Mouse (Mus musculus): ENCODE measurements around the gene Tha1. TPM values are rescaled to one million over a fixed set of nuclear protein-coding genes. Genes with fewer than 3 reads are reported as not detected.

Tha1 gene
- polyA plus RNA-seq, 1 experiment from 2014 or later: 4.9 TPM

- Histone ChIP-seq H3K9me3 (replicated peaks) (no peaks in the 10 kb centered on the region), H3K4me3 (peak within 1 kb of the TSS; percentile 69), H3K4me1 (replicated peaks) (peaks cover 77% of the 10 kb centered on the region), H3K36me3 (peaks cover 32% of the 10 kb centered on the region), H3K27ac (ENCODE audit: poor library complexity, severe bottlenecking) (peak within 1 kb of the TSS; percentile 94), H3K9ac (peak within 1 kb of the TSS; percentile 89), H3K27me3 (replicated peaks) (no peaks in the 10 kb centered on the region), H3K4me2 (peak within 1 kb of the TSS; percentile 92)
- ATAC-seq (ENCODE audit: insufficient number of reproducible peaks, low FRiP score): peak; percentile 55
- WGBS: under 1% methylated on average over 34 of the region's 34 CpGs
Observed at GRCm38 (mm10) chr11:117825333-117826101, 47.8 kb downstream of the Tha1 start, which contains the start of the genes Afmid and Tk1. Gene Afmid (plus strand): TSS chr11:117825924. Gene Tk1 (minus strand): TSS chr11:117826092.

GRCm38 (mm10) chr11:117824060-117824969 is 49.0 kb downstream of the Tha1 start:
- 19% methylated on average over 23 of the region's 23 CpGs for WGBS
- Histone ChIP-seq H3K9me3 (replicated peaks) (no peaks in the 10 kb centered on the region), H3K27me3 (replicated peaks) (no peaks in the 10 kb centered on the region), H3K36me3 (peaks cover 44% of the 10 kb centered on the region), H3K9ac (peak overlapping the region; percentile 89), H3K27ac (ENCODE audit: poor library complexity, severe bottlenecking) (peak overlapping the region; percentile 48), H3K4me3 (peak overlapping the region; percentile 69), H3K4me2 (peak overlapping the region; percentile 92), H3K4me1 (replicated peaks) (peaks cover 71% of the 10 kb centered on the region)
- peak; percentile 63 for ATAC-seq (ENCODE audit: insufficient number of reproducible peaks, low FRiP score)

GRCm38 (mm10) chr11:117823411-117823810 is 49.9 kb downstream of the Tha1 start:
- Histone ChIP-seq H3K27me3 (replicated peaks) (no peaks in the 10 kb centered on the region), H3K4me2 (0 out of 2 replicates have a peak overlapping the region, but pooled peaks have one; percentile 92), H3K9me3 (replicated peaks) (no peaks in the 10 kb centered on the region), H3K4me3 (no peak overlapping the region), H3K36me3 (peaks cover 52% of the 10 kb centered on the region), H3K4me1 (replicated peaks) (peaks cover 70% of the 10 kb centered on the region), H3K9ac (0 out of 2 replicates have a peak overlapping the region, but pooled peaks have one; percentile 1), H3K27ac (ENCODE audit: poor library complexity, severe bottlenecking) (peak overlapping the region; percentile 34; the same call in 1 of the 2 replicates)
- 90% methylated on average over 6 of the region's 6 CpGs for WGBS
- ATAC-seq (ENCODE audit: insufficient number of reproducible peaks, low FRiP score): no peak

- peaks cover 64% of the 10 kb centered on the region for H3K4me1 ChIP-seq (replicated peaks)
- WGBS: 65% methylated on average over 7 of the region's 7 CpGs
- H3K27me3 ChIP-seq (replicated peaks): no peaks in the 10 kb centered on the region
- ATAC-seq (ENCODE audit: insufficient number of reproducible peaks, low FRiP score): no peak
- 0 out of 2 replicates have a peak overlapping the region, but pooled peaks have one; percentile 1 for H3K9ac ChIP-seq
- H3K9me3 ChIP-seq (replicated peaks): no peaks in the 10 kb centered on the region
- H3K36me3 ChIP-seq: peaks cover 59% of the 10 kb centered on the region
- H3K27ac ChIP-seq (ENCODE audit: poor library complexity, severe bottlenecking): peak overlapping the region; percentile 34; the same call in 1 of the 2 replicates
- no peak overlapping the region for H3K4me3 ChIP-seq
- 0 out of 2 replicates have a peak overlapping the region, but pooled peaks have one; percentile 2 for H3K4me2 ChIP-seq
Observed at GRCm38 (mm10) chr11:117822728-117823241, 50.5 kb downstream of the Tha1 start.

GRCm38 (mm10) chr11:117821868-117822267 is 51.4 kb downstream of the Tha1 start:
- Histone ChIP-seq H3K4me1 (replicated peaks) (peaks cover 55% of the 10 kb centered on the region), H3K4me2 (no peak overlapping the region), H3K9ac (no peak overlapping the region), H3K4me3 (no peak overlapping the region), H3K36me3 (peaks cover 68% of the 10 kb centered on the region), H3K27ac (ENCODE audit: poor library complexity, severe bottlenecking) (no peak overlapping the region), H3K27me3 (replicated peaks) (no peaks in the 10 kb centered on the region), H3K9me3 (replicated peaks) (no peaks in the 10 kb centered on the region)
- WGBS: 91% methylated on average over 9 of the region's 9 CpGs
- ATAC-seq (ENCODE audit: insufficient number of reproducible peaks, low FRiP score): no peak

- Histone ChIP-seq H3K4me1 (replicated peaks) (peaks cover 49% of the 10 kb centered on the region), H3K9ac (no peak overlapping the region), H3K9me3 (replicated peaks) (no peaks in the 10 kb centered on the region), H3K27ac (ENCODE audit: poor library complexity, severe bottlenecking) (0 out of 2 replicates have a peak overlapping the region, but pooled peaks have one; percentile 21), H3K27me3 (replicated peaks) (no peaks in the 10 kb centered on the region), H3K36me3 (peaks cover 85% of the 10 kb centered on the region), H3K4me2 (no peak overlapping the region), H3K4me3 (no peak overlapping the region)
- ATAC-seq (ENCODE audit: insufficient number of reproducible peaks, low FRiP score): no peak
- 90% methylated on average over 7 of the region's 7 CpGs for WGBS
Observed at GRCm38 (mm10) chr11:117820173-117820572, 53.1 kb downstream of the Tha1 start.

GRCm38 (mm10) chr11:117819095-117819494 is 54.2 kb downstream of the Tha1 start:
- H3K9ac ChIP-seq: peak overlapping the region; percentile 9; the same call in 1 of the 2 replicates
- H3K9me3 ChIP-seq (replicated peaks): no peaks in the 10 kb centered on the region
- H3K36me3 ChIP-seq: peaks cover 96% of the 10 kb centered on the region
- H3K4me3 ChIP-seq: no peak overlapping the region
- no peaks in the 10 kb centered on the region for H3K27me3 ChIP-seq (replicated peaks)
- no peak for ATAC-seq (ENCODE audit: insufficient number of reproducible peaks, low FRiP score)
- peaks cover 49% of the 10 kb centered on the region for H3K4me1 ChIP-seq (replicated peaks)
- 68% methylated on average over 8 of the region's 8 CpGs for WGBS
- peak overlapping the region; percentile 40; the same call in 1 of the 2 replicates for H3K27ac ChIP-seq (ENCODE audit: poor library complexity, severe bottlenecking)
- H3K4me2 ChIP-seq: no peak overlapping the region

Other genes starting within 250 kb of the Tha1 start
- gene Tnrc6c, start 219.2 kb downstream of the Tha1 start, polyA plus RNA-seq (2016; fragmentation: Nextera tagmentation; extraction: Ambion mirVana): 7.6 and 8.2 TPM in 2 replicates
- 4.0 and 4.1 TPM in 2 replicates for gene Tmc8, start 91.4 kb downstream of the Tha1 start, polyA plus RNA-seq (2016; fragmentation: Nextera tagmentation; extraction: Ambion mirVana)
- gene Tmc6, start 91.3 kb downstream of the Tha1 start, polyA plus RNA-seq (2016; fragmentation: Nextera tagmentation; extraction: Ambion mirVana): 23.8 and 26.5 TPM in 2 replicates
- gene 6030468B19Rik, start 75.8 kb downstream of the Tha1 start, polyA plus RNA-seq (2016; fragmentation: Nextera tagmentation; extraction: Ambion mirVana): 0.71 and 1.7 TPM in 2 replicates
- 0.78 and 0.82 TPM in 2 replicates for gene Gm20708, start 63.8 kb downstream of the Tha1 start, polyA plus RNA-seq (2016; fragmentation: Nextera tagmentation; extraction: Ambion mirVana)
- 68.9 and 69.3 TPM in 2 replicates for gene Syngr2, start 63.8 kb downstream of the Tha1 start, polyA plus RNA-seq (2016; fragmentation: Nextera tagmentation; extraction: Ambion mirVana)
- 10.5 and 13.5 TPM in 2 replicates for gene Afmid, start 47.6 kb downstream of the Tha1 start, polyA plus RNA-seq (2016; fragmentation: Nextera tagmentation; extraction: Ambion mirVana)
- 101 and 105 TPM in 2 replicates for gene Tk1, start 47.4 kb downstream of the Tha1 start, polyA plus RNA-seq (2016; fragmentation: Nextera tagmentation; extraction: Ambion mirVana)
- 250 and 252 TPM in 2 replicates for gene Birc5, start 24.2 kb downstream of the Tha1 start, polyA plus RNA-seq (2016; fragmentation: Nextera tagmentation; extraction: Ambion mirVana)
- gene Tmem235, start 12.7 kb downstream of the Tha1 start, polyA plus RNA-seq (2016; fragmentation: Nextera tagmentation; extraction: Ambion mirVana): not detected in 2 replicates
- gene Socs3, start 96.6 kb upstream of the Tha1 start, polyA plus RNA-seq (2016; fragmentation: Nextera tagmentation; extraction: Ambion mirVana): 7.1 and 8.0 TPM in 2 replicates
- gene Pgs1, start 112.8 kb upstream of the Tha1 start, polyA plus RNA-seq (2016; fragmentation: Nextera tagmentation; extraction: Ambion mirVana): 28.9 and 29.6 TPM in 2 replicates

Measured in heart, embryonic 12.5 days (tissue).